Mouse (Mus musculus) left cerebral cortex, adult 9 months (tissue): ENCODE measurements around the gene Etv2.

Experiments used
- DNase-seq, 2 experiments: peaks; one replicate each; pipeline ENCODE4 v3.0.0; 2022; ENCODE audit warnings: low spot score in 2 of 2

The Etv2 gene

DNA sequence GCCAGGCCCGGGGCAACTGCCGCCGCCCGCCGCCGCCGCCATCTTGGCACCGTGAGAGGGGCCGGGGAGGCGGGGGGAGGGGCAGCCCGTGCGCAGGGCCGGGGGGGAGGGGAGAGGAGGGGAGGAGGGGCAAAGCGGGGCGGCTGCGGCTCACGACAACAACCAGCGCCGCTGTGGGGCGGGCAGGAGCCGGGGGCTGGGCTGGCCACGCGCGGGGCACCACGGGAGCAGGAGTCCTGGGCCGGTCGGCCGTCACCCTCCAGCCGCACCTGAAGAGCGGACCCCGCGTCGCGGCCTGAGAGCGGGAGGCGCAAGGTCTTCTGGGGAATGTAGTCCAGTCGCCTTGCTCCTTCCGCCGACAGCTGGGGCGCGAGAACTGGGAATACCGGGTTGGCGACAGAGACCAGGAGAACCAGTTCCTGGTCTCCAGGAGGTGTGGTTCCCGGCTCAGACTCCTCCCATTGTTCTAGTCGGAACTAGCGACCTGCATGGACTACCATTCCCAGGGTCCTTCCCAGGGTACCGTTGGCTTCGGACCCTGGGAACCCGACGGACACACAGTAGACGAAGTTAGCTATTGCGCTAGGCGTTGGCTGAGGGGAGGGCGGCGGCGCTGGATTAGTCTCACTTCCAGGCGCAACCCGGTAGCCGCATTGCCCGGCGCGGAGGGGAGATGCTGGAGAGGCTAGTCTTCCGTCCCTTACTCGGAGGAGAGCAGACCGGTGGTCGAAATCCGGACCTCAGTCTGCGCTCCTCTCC lies 46.8 kb downstream of the Etv2 start, which contains the start of gene Kmt2b:
TSS of gene Kmt2b (minus strand) at position 51 of the 759 bp plus-strand sequence.
- peak; percentile 96 to 97 for DNase-seq

- DNase-seq = peak in 1 of 2 experiments; percentile 48
Measured at GRCm38 (mm10) chr7:30587842-30588667, 47.6 kb downstream of the Etv2 start.

- DNase-seq = no peak
Measured at GRCm38 (mm10) chr7:30586455-30587020, 49.1 kb downstream of the Etv2 start.

DNA sequence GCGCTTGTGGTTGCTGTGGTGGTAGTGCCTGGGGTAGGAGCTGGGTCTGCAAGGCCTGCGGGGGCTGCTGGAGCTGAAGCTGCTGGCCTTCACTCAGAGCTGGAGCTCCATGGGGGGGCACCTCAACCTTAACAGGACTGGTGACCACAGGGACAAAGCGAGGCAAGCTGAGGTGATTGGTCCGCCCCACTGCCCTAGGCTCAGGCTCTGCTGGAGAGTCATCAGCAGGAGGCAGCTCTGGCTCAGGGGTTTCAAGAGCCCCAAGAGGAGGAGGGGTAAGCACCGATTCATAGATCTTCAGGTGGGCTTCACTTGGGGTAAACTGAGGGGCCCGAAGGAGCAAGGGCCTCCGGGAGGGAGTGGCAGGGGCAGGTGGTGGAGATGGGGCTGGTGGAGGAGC lies 50.5 kb downstream of the Etv2 start:
- DNase-seq = no peak

- no peak for DNase-seq
Measured at GRCm38 (mm10) chr7:30584339-30584738, 51.3 kb downstream of the Etv2 start.
